Mouse (Mus musculus): ENCODE results near the gene Cfap77. TPM values are rescaled to one million over a fixed set of nuclear protein-coding genes. Genes with fewer than 3 reads are reported as not detected.

The Cfap77 gene
- total RNA-seq, 2 experiments from 2014 or later, result not detected

DNA sequence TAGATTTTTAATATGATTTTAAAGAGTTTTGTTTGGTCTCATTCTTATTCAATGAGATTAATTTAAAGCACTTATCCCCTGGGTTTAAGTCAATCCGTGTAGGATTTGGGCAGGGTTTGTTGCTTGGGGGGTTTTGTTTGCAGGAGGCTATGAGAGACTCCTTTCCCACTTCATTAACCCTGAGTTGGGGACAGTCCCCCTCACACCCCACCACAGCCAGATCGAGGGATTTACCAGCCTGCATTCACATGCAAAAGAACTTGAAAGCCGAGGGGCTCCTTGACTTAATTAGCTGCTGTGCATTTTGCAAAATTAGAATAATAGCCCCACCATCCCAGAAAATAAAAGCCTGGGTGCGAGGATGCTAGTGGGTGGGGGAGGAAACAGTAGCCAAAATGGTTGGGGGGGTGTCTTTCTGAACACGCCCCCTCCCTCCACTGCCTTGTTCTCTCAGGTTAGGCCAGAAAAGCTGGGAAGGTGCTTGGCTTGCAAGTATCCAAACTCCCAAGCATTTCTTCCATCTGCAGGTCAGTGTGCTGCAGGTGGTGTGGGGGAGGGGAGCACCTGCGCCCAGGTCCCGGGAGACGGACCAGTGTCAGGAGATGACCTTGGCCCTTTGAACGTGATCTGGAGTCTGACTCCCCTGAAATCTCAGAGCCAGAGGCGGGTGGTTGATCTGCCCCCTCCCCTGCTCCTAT lies 147.0 kb downstream of the Cfap77 start:
- no peak for DNase-seq

DNA sequence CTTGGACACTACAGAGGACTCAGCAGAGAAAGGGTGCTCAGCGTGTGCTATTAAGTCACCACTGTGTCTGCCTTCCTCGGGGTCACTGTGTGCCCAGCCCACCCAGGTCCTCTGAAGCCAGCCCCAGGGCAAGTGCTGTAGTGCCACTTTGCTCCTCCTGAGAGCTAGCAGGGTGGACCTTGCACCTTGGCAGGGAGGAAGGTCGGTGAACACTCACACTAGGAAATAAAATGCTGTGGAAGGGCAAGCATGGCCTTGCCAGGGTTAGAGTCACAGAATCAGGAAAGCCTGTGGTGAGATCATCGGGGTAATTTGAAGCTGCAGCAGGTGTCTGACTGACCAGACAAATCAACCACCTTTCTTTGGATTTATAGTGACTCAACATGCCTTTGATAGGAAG lies 149.3 kb downstream of the Cfap77 start:
- DNase-seq, result no peak

DNA sequence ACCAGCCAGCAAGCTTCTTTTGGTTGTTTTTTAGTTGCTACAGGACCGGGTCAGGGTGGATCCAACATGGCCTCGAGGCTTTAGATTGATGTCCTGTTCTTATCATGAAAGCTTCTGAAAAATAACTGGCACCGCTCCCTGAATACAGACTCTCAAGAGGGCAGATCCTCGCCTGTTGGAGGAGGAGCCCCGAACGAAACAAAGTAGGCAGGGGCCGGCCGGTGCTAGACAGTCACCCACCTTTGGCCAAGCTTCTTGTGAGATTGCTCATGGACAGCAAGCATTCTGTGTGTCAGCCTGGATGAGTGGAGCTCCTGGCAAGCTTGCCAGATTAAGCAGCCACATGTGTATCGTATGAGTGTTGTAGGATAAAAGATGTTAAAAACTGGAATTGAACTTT lies 150.1 kb downstream of the Cfap77 start:
- no peak for DNase-seq

DNA sequence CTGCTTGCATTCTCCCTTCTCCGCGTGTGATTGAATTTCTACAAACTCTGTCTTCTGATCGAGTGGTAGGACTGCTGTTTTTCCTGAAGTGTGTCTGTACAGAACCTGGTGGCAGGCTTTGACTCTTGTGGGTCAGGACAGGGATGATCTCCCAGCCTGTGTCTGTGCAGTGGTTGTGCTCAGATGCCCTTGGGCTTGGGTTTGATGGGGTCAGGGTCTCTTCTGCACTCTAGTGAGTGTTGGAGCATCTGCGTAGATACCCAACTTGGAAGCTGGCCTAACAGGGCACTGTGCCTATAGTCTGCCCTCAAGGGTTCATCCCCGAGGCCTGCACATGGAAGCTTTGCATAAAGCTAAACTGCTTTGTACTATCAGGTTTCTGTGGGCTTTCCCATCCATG lies 151.0 kb downstream of the Cfap77 start:
- DNase-seq, result no peak

DNA sequence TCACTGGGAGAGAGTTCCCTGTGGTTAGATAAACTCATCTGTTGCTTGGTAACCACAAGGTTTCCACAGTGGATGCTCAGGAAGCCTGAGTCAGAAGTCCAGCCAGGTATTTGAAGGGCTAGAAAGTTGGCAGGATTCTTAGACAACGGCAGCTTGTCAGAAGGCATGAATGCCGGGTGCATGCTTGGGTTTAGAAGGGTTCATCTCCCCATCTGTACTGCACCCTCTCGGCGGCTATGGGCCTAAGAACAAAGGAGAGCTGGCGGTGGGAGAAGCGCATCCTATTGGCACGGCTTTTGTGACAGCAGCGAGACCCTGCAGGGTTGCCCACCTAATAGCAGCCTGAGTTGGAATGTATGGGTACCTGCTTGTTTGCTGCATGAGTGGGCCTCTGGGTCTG lies 152.6 kb downstream of the Cfap77 start:
- DNase-seq, result no peak

DNA sequence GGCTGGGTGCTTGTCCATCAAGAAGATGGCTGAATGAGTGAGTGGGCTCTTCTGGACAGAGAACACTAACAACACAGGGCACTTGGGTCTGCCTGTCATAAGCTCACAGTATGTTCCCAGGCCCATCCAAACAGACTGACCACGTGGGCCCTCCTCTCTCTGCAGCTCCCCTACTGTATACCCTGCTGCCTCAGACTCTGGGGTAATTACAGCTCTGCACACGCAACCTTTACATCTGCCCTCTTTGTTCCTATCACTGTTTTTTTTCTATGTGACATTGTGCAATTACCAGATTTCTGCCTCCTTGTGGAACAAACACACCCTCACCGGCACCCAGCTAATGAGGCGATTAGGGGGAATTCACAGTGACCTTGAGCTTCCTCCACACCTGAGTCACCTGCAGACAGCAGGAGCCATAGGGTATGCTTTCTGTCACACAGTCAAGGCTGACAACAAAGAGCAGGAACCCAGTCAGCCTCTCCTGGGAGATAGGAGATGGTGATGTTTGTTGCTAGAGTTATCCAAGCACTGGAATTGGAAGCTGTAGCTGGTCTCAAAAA lies 157.4 kb downstream of the Cfap77 start:
- no peak for DNase-seq

DNA sequence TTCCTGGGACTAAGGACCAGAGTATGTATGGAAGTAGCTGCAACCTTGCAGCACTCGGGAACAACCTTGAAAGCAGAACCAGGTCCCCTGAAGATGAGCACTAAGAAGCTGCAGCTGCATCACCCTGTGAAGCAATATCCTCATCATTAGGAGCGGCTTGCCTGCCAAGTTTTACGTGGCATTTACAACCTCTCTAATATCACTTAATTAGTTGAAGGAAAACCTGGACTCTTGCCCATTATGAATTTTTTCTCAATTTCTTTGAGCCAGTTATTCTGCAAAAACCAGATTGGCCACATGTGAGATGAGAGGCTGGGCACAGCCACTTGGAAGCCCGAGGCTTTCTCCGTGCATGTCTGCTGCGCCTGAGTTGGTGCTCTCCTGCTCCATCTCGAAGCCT lies 159.0 kb downstream of the Cfap77 start:
- DNase-seq, result no peak

DNA sequence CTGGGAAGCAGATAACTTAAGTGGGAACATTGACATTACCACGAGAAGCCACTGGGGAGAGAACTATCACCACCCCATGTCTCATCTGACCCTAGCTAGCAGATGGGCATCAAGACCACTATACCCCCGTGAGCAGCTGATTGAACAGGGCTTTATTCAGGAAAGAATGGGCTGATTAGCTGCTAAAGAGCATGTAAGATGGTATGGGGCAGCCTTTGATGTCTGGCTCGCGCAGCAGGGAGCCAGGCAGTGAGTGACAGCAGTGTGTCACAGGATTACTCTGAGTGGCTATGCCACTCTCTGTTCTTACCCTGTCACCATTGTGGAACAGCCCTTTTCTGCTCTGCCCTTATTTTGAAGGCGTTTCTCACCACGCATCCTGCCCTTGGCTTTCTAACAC lies 161.3 kb downstream of the Cfap77 start:
- no peak for DNase-seq

DNA sequence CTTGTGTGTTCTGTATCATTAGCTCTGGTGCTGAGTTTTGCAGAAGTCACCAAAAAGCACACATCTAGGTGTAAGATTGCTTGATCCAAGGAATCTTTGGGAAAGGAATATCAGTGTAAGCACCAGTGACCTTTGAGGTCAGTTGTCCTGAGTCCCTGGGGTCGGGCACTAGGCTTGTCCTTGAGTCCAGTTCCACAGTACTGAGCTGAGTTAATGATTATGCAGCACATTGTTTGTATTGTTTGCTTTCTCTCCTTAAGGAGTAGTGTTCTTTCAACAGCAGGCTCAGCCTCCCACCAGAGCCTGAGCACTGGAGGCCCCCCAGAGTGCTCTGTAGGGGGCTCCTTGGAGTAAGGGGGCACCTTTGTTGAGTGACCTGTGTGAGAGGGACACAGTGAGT lies 162.1 kb downstream of the Cfap77 start:
- DNase-seq, result no peak

DNA sequence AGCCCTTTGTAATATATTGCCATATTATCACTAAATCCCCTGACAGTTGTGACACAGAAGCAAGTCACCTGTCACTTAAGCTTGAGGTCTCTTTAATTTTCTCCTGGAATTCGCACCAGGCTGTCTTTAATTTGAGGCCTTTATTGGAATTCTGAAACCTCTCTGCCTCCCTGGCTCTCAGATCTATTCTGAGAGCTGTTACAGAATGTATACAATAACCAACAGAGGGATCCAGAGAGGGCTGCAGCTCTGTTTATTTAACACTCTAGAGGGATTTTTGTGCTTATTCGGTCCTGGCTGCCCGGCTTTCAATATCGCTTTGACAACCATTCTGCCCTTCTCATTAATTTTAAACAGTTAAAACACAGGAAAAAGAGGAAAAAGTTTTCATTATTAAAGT lies 170.0 kb downstream of the Cfap77 start:
- no peak for DNase-seq

DNA sequence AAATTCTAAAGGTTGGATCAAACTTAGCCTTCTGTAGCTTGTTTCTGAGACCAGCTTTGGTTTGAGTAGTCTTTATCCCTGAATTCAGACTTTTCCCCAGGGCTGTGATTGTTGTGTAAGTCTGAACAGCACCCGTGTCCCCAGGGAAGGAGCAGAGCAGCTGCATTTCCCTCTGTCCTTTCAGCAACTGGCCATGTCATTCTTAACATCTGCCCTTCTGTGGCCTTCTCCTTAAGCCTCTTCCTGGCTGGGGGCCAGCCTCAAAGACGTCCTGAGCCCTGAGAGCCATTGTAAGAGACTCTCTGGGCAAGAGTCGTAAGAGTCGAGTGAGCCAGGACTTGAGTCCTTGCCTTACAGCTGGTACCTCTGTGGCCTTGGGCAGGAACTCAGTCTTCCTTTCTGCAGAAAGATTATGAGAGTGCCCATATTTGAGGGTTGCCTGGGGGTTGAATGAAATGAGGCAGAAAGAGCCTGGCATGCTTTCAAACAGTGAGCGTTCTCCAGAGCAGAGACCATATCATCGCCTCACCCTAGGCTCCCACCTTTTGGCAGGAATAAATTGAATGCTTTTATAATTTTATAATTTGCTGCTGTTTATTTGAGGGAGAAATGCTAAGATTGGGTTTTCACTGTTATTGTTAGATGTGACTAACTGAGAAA lies 171.9 kb downstream of the Cfap77 start:
- DNase-seq, result peak; percentile 32

DNA sequence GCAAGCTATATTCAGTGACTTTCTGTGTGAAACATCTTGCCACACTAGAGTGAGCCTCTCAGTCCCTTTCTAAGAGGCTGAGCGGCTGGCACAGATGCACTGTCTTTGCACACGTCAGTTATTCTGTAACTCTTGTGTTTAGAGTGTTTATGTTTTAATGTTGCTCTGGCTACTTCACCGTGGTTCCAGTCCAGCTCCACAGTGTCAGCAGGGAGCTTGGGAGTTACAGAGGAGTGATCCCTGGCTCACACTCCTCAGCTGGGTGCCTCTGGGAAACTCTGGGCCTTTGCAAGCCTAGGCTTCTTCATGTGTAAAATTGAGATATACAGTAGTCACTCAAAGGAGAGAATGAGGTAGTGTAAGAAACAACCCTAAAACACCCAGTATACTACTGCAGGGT lies 172.8 kb downstream of the Cfap77 start:
- no peak for DNase-seq

DNA sequence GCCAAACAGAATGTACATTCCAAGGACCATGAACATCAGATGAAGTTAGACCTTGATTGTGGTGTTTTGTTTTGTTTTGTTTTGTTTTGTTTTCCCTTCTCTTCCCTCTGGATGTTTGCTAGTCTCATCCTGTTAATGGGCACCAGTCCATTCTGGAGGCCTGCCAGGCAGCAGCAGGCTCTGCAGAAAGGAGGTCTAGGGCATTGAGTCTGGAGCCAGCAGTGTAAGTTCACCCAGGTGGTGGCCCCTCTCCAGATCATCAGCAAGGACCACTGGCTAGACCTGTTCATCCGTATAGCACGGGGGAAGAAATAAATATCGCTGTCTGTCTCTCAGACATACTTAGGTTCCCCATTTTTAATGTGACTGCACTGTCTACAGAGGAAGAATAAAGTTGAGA lies 173.6 kb downstream of the Cfap77 start:
- no peak for DNase-seq

Other genes with a start within 250 kb of the Cfap77 start
- 10 to 100 TPM; 13.7 to 14.1 TPM for gene Gtf3c4, start 214.7 kb downstream of the Cfap77 start, total RNA-seq (2021)
- gene Ddx31, start 214.7 kb downstream of the Cfap77 start, total RNA-seq (2021), result 1 to 10 TPM; 3.9 to 5.0 TPM
- gene Barhl1, start 138.4 kb downstream of the Cfap77 start, total RNA-seq (2021), result not detected
- 1 to 10 TPM; 4.0 to 4.5 TPM for gene Ttf1, start 5.2 kb upstream of the Cfap77 start, total RNA-seq (2021)
- 10 to 100 TPM; 23.2 to 26.9 TPM for gene Setx, start 69.1 kb upstream of the Cfap77 start, total RNA-seq (2021)
- 10 to 100 TPM; 33.4 to 40.0 TPM for gene Ntng2, start 197.9 kb upstream of the Cfap77 start, total RNA-seq (2021)

Measured in gastrocnemius, postnatal 25 days (tissue).